Mouse (Mus musculus) skeletal muscle tissue, adult 2 months (tissue): ENCODE measurements at regions not wholly inside any gene's neighbourhood (a gene's known extent, or its start where the extent isn't known, plus 50 kb on each side); places are given as distances from the start of the nearest gene placed in this dataset.
"Not testable (repeated sequence)": the region's sequence is repeated elsewhere in the genome, so short reads cannot be mapped to it uniquely, and the experiment has no call there.

Experiments
- DNase-seq: peaks from one replicate; pipeline ENCODE4 v3.0.0-alpha.2; 2012; ENCODE audit warnings: low read depth, low spot score

DNA sequence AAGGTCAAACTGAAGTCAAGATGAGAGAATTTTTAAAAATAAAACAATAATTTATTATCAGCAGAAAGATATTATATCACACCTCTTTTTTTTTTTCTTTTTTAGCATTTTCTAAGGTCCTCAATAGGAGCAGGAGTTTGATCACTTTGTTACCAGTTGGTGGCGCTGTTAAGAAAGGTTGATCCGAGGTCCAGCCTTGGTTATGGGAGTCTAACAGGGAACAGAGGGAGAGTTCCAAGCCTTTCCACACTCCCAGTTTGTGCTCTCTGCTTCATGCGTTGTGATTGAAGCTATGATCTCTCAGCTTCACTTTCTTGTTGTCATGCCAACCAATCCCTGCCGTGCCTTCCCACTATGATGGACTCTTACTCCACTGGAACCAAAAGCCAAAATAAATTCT lies 83.8 kb downstream of the Fam174a start:
- DNase-seq, result no peak

DNA sequence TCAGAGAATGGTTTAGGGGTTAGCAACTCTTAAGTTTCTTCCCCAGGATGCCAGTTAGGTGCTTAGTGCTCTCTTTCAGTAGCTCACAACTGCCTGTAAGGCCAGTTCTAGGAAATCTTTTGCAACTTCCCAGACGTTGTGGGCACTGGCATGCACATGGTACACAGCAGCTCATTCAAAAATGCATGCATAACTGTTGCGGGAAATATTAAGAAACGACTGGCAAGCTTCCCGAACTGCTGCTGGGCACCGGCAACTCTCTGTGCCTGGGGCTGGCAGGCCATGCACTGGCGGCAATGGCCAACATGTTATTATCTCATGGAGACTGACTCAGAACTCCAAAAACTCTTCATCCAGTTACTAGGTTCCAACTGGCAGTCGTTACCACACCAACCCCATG lies 86.3 kb downstream of the Fam174a start:
- peak; percentile 6 for DNase-seq

DNA sequence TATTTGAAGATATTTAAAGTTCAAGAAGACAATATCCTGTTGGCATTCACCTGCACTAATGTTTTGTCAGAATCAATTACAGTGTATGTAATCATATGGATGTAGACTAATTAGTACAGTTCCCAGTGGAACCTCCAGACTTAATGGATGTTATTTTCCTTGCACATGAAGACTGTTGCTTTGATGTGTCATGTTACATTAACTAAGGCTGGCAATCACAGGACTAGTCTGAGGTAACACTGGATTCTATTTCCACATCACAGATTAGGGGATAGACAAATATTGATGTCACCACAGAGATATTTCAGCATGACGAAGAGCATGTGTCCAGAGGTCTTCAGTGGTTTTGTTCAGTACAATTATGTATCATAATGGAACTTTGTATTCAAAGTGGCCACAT lies 108.8 kb downstream of the Fam174a start:
- no peak for DNase-seq

DNA sequence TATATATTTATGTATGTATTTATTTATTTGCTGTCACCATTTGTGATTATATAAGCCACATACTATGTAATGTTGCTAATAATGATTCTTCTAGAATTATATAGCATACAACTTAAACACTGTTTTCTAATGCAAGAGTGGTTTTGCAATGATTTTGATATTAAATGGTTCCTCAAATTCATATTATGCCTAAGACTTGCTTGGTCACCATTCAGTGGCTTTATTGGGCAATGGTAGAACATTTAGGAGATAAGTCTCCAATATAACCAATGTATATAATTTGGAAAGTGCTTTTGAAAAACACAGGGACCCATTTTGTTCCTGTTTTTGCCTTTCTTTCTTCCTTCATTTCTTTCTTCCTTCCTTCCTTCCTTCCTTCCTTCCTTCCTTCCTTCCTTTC lies 112.0 kb downstream of the Fam174a start:
- no peak for DNase-seq

DNA sequence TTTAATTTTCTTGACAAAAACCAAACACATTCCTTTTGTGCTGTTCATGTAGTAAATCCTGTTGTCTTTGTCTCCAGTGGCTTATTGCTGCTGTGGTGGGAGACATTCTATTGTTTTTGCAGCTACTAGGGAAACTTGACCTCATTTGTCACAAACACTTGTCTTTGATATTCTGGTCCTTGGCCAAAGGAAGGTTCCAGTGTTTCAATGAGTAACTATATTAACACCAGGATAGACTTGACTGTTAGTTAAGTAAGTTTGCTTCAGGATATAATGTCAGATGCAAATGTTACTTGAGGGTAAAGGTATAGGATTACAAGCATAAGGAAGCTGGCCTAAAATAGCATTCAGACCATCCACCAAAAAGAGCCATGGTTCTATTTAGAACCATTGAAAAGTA lies 123.7 kb downstream of the Fam174a start:
- no peak for DNase-seq

DNA sequence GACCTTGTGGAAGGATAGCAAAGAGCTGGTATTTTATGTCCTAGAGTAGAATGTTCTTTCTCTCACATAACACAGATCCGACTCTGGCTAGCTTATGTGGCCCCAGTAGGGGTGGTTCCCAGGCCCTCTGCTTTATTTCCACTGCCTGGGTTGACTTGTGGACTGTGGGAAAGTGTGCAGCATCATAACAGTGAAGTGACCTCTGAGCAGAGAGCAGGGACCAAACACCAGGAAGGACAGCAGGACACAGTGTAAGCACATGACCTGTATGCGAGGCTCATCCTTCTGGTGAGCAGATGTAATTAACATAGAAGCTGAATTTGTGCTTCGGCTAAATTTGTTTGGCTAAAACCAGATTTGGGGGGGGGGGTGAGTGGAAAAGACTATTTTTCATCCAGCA lies 132.1 kb downstream of the Fam174a start:
- no peak for DNase-seq

DNA sequence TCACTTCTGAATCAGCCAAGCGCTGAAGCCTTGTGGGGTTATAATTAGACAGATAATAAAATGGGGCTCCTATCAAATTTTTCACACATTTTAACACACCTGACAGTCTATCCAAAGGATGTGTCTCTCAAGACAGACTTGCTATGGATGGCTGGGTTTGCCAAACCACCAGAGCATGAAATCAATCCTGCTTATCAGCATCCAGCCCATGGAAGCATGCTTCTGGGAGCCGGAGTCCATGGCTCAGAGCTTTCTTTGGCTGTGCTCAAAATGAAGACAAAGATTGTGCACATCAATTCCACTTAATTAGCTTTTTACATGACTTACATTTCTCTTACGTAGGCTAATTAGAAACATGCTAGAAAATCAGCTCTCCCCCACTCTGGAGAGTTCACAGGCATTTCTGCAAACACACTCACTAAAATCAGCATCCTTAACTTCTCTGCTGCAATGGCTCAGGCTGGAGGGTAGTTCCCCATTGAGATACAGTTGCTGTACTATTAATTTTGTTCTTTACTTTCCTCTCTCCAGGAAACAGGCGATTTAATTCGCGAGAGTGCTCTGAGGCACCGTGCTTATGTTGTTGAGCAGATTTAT lies 135.6 kb downstream of the Fam174a start:
- no peak for DNase-seq

DNA sequence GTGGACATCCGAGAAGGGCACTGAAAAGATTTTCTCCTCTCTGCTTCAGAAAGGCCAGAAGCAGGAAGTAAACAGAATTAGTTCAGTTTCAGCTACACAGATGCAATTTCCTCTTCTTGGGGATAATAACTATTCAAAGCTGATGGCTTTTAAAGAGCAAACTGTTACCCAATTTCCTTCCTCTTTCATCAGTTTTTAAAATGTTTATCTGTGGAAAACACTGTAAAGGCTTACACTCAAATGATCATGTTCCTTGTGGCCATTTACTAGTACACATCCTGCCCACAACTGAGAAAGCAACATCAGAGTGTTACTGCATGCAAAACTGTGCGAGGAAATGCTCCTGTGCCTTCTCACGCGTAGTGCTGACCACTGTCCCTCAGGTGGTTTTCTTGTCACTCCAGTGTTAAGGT lies 137.5 kb downstream of the Fam174a start:
- DNase-seq, result peak; percentile 34

DNA sequence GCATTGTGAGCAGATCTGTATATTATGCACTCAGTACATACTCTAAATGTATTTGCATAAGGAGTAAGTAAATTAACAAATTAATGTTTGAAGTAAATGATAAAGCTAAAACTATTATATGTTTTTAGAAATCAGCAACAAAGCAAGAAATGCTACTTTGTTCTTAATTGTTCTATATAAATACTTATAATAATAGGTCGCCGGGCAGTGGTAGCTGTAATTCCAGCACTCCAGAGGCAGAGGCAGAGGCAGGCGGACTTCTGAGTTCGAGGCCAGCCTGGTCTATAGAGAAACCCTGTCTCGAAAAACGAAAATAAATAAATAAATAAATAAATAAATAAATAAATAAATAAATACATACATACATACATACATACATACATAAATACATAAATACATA lies 138.3 kb downstream of the Fam174a start:
- peak; percentile 76 for DNase-seq

DNA sequence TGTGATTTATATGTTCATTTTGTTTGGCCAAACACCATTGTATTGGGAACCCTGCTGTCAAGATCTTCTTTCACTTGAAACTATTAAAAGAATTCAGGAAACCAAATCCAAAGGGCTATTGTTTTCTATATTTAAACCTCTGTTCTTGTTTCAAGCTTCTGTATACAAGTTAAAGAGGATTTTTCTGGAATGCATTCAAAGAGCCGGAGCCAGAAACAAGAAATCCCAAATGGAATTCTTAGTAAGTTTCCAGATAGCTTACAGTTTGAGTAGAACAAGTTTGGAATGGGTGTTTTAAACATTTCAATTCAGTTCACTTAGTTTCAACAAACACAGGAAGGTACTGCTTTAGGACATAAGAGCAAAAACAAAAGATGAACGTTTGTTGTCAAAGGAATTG lies 140.8 kb downstream of the Fam174a start:
- DNase-seq, result no peak

DNA sequence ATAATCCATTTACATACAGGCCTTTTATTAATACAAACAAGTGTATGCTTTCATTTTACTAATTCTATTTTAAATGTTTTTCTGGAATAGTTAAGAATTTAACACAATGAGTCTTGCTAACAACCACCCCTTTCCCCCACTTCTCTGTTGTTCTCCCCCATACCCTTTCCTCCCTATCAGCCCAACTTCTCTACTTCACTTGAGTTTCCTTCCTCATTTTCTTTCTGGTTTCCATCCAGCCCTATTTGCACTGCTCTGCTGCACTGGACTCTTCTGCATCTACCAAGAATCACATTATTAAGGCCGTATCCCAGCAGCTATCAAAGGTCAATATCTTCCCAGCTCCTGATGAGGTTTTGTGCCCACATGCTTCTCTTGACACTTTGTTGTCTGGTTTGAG lies 145.9 kb downstream of the Fam174a start:
- no peak for DNase-seq

DNA sequence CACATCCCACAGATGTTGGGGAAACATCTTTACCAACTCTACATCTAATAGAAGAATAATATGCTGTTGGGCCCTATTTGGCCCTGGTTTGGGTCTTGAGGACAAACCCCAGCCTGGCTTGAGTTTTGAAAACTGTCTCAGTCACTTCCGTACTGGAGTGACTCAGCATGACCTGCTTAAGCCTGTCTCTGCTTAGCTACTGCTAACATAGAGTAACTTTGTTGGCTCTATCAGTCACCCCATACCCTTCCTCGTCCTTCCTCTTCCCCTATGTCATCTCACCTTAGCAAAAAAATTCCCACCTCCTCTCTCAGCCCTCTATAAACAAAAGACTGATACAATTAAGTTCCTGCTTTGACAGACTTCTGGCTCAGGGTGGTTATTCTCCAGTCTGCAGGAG lies 154.7 kb downstream of the Fam174a start:
- DNase-seq, result no peak

DNA sequence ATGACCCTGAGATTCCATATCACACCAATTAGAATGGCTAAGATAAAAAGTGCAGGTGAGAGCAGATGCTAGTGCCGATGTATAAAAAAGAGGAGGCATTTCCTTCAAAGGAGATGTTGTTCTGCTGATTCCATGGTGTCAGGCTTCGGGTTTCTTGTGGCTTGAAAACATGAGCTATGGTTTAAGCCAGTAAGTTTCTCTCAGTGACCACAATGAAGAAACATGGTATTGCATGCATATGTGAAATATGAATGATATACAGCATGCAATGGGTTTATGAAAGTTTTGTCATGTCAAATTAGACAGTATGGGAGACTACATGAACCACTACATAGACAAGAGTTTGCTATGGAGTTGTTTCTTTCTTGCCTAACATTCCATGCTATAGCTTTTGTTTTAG lies 155.3 kb downstream of the Fam174a start:
- no peak for DNase-seq

DNA sequence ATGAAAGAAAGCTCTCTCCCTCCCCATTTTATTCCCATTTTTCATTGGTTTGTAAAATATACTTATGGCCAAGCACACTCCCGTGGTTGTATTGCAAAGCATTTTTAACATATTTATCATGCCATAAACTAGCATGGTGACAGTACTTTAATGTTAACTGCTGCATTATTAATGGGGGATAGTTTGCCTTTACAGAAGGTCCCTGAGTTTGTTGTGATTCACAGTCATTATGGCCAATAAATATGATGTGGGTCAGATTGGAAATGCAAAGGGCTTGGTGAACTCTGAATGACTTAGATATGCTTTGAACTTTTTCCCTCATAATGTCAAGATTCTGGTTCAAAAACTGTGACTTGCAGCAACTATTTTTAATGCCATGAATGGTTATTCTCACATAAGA lies 157.1 kb downstream of the Fam174a start:
- DNase-seq, result no peak

DNA sequence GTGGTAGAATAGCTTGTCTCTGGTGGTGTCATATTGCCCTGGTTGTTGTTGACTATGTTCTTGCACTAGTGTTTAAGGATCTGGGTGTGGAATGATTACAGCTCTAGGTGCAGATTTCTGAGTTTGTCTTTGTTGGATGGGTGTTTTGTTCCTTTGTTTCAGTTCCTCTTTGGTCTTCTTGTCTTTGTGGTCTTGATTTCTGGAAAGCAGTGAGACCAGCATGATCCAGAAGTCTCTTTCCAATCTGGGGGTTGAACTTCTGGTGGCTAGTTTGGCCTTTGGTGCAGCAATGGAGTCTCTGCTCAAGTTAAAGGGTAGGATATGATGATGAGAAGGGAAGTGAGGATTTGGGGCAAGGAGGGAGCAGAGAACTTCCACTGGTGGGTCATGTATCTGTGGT lies 174.4 kb downstream of the St8sia4 start:
- DNase-seq, result no peak

DNA sequence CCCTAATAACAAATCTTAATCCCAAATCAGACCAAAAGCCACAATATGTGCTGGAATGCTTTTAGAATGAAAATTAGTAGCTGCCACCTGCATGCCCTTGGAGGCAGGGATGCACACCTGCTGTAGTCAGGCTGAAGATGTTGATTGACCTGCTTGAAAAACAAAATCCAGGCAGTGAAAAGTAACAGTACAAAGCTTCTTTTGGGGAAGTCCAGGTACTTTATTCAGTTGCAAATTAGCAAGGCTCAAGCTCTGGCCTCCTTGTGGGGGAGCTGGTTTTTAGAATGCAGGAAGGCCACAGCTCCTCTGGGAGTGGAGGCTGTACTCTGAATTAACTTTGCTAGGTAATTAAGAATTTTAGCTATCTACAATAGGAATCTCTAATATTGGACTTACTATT lies 166.7 kb downstream of the St8sia4 start:
- DNase-seq, result not testable (repeated sequence)

DNA sequence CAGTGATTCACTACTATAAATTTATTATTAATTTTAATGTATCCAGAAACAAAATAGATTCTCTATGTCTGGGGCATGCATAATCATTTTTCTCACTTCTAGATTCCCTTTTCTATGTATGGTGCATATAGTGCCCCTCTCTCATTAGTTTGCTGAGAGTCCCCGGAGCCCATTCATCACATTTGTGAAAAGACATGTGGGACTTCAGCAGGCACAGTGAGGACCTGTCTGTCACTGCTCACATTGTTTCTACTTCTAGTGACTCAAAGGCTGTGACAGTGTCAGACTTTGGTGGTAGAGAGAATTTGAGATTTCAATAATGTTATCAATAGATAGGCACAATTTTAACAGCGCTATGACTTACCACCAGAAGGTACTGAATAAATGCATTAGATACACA lies 158.7 kb downstream of the St8sia4 start:
- no peak for DNase-seq

DNA sequence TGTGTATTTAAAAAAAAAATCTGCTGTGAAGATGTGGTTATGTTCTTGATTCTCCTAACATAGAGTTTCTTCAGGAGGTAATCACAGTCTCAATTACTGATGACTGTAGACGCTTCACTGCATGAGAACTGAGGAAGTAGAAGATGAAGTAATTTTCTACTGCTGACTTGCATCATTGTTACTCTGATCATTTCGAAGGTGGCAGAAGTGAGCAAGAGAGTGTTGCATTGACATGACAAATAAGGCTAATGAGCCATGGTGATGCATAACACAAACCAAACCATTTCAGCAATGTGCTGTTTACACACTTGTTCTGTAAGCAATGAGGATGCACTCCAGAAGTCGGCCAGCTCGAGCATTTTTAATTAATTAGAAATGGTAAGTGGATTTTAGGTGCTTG lies 138.6 kb downstream of the St8sia4 start:
- DNase-seq, result no peak

DNA sequence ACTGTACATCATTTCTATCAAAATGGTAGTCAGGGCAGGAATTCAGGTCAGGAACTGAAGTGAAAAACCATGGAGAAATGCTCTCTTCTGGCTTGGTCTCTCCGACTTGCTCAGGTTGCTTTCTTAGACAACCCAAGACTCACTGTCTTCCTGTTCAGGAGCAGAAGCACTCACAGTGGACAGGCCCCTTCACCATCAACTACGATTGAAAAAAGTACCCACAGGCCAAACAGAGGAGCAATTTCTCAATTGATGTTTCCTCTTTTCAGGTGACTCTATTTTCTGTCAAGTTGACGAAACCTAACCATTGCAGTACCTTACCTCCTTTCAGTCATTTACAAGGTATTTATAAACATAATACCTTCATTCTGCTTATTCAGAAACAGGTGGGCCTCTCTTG lies 136.4 kb downstream of the St8sia4 start:
- no peak for DNase-seq
